In the genomic region with DNA sequence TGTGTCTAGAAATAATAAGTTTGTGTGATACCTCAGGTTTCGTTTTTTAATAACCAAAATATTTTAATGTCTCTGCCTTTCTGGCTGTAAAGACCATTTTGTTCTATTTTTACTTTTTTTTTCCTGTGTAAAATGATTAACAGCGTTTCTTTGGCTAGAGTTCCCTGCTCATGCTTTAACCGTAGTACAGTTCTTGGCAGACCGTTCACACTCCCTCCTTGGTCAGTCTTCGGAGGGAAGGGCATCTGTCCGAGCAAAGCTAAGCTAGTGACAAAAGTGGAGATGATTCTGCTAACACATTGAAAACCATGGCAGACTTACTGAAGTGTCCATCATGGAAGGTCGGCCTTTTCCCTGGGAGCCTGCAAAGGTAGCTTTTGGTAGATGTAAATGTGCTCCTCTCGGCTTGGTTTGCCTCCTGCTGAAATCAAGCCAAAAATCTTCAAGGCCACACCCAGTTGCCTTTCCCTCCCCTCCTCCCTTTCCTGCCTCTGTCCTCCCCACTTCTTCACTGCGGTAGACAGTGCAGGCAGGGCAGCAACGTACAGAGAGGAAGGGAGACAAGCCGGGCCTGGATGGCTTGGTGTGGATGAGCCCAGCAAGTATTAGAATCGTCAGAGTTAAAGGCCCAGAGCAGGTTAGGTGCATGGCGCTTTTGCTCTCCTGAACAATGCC, we compare ENCODE assay signal across 18 mouse cellular contexts.
DNase-seq lines count a peak whose midpoint lies in the region; ATAC-seq lines count a peak whose summit lies in the region.
"Had no signal": no experiment of that assay in that cellular context is flagged by ENCODE, and none has a peak within 500 bp of the region (broad histone marks: within the 10 kb centered on the region; RNA-seq: fewer than 3 reads in every experiment).

No protein-coding gene starts in this region.

- H3K27me3 ChIP-seq in hindbrain, embryonic 12.5 days, result no peaks in the 10 kb centered on the region
- H3K27me3 ChIP-seq in hindbrain, embryonic 11.5 days (ENCODE audit: control insufficient read depth, insufficient read depth, low read length), result no peaks in the 10 kb centered on the region
- H3K27me3 ChIP-seq in midbrain, embryonic 12.5 days, result 0 out of 2 replicates have a peak, but pooled peaks cover 4% of the 10 kb centered on the region
- no peaks in the 10 kb centered on the region for H3K27me3 ChIP-seq in midbrain, embryonic 16.5 days (ENCODE audit: control insufficient read depth, insufficient read depth, low read depth, low read length)
- no peaks in the 10 kb centered on the region for H3K27me3 ChIP-seq in stomach, embryonic 14.5 days (ENCODE audit: control insufficient read depth, insufficient read depth, low read length)
- H3K27me3 ChIP-seq: limb, embryonic 13.5 days; lung, embryonic 15.5 days; Patski had no signal

- 0 out of 2 replicates have a peak overlapping the region, but pooled peaks have one; percentile 57 for H3K27ac ChIP-seq in hindbrain, embryonic 12.5 days
- H3K27ac ChIP-seq in hindbrain, embryonic 11.5 days (ENCODE audit: low read depth, low read length), result no peak overlapping the region
- H3K27ac ChIP-seq in midbrain, embryonic 12.5 days (replicated peaks), result peak overlapping the region; percentile 63
- no peak overlapping the region for H3K27ac ChIP-seq in midbrain, embryonic 16.5 days (ENCODE audit: low read length)
- H3K27ac ChIP-seq in stomach, embryonic 14.5 days (ENCODE audit: low read length), result no peak overlapping the region
- H3K27ac ChIP-seq: heart, adult 2 months; lung, embryonic 15.5 days had no signal

- H3K9ac ChIP-seq in hindbrain, embryonic 12.5 days, result no peak overlapping the region
- no peak overlapping the region for H3K9ac ChIP-seq in hindbrain, embryonic 11.5 days (ENCODE audit: low read depth, low read length)
- H3K9ac ChIP-seq in midbrain, embryonic 12.5 days (replicated peaks), result no peak overlapping the region
- H3K9ac ChIP-seq in midbrain, embryonic 16.5 days (ENCODE audit: low read depth, low read length), result no peak overlapping the region
- H3K9ac ChIP-seq in stomach, embryonic 14.5 days (replicated peaks; ENCODE audit: low read depth, low read length), result no peak overlapping the region
- H3K9ac ChIP-seq: limb, embryonic 13.5 days; lung, embryonic 15.5 days had no signal

- DNase-seq in hindbrain, embryonic 11.5 days (ENCODE audit: low spot score), result no peak
- DNase-seq in adrenal gland, adult 2 months, result peak; percentile 56
- no peak for DNase-seq in retina, embryonic 14.5 days (ENCODE audit: low spot score)
- no peak for DNase-seq in Muller cell, postnatal 12 days (ENCODE audit: inconsistent ontology term)
- DNase-seq: cerebellum, adult 9-10 months; heart, adult 2 months; layer of hippocampus, postnatal 36 days; right cerebral cortex, postnatal 25 days; thymus, postnatal 4 days had no signal

- H3K4me3 ChIP-seq in hindbrain, embryonic 12.5 days, result no peak overlapping the region
- H3K4me3 ChIP-seq in hindbrain, embryonic 11.5 days (ENCODE audit: low read depth, low read length), result no peak overlapping the region
- no peak overlapping the region for H3K4me3 ChIP-seq in midbrain, embryonic 12.5 days
- H3K4me3 ChIP-seq in midbrain, embryonic 16.5 days (ENCODE audit: low read depth, low read length), result no peak overlapping the region
- no peak overlapping the region for H3K4me3 ChIP-seq in stomach, embryonic 14.5 days (ENCODE audit: low read depth, low read length)
- H3K4me3 ChIP-seq: heart, adult 2 months; limb, embryonic 13.5 days; lung, embryonic 15.5 days had no signal

- WGBS in hindbrain, embryonic 12.5 days, result 76% methylated on average over 13 of the region's 13 CpGs
- 82% methylated on average over 12 of the region's 13 CpGs for WGBS in hindbrain, embryonic 11.5 days
- 79% methylated on average over 13 of the region's 13 CpGs for WGBS in midbrain, embryonic 12.5 days
- whole genome bisulfite sequencing in midbrain, embryonic 16.5 days, result 82% methylated on average over 11 of the region's 13 CpGs
- 53% methylated on average over 13 of the region's 13 CpGs for WGBS in stomach, embryonic 14.5 days

- H3K4me2 ChIP-seq in hindbrain, embryonic 12.5 days (replicated peaks), result no peak overlapping the region
- no peak overlapping the region for H3K4me2 ChIP-seq in hindbrain, embryonic 11.5 days (replicated peaks; ENCODE audit: low read depth, low read length)
- no peak overlapping the region for H3K4me2 ChIP-seq in midbrain, embryonic 12.5 days (replicated peaks)
- no peak overlapping the region for H3K4me2 ChIP-seq in midbrain, embryonic 16.5 days (ENCODE audit: low read length)
- H3K4me2 ChIP-seq in stomach, embryonic 14.5 days (replicated peaks; ENCODE audit: low read depth, low read length), result no peak overlapping the region
- H3K4me2 ChIP-seq: limb, embryonic 13.5 days; lung, embryonic 15.5 days had no signal

- 0 out of 2 replicates have a peak, but pooled peaks cover 3% of the 10 kb centered on the region for H3K36me3 ChIP-seq in hindbrain, embryonic 12.5 days
- H3K36me3 ChIP-seq in hindbrain, embryonic 11.5 days (ENCODE audit: control insufficient read depth, insufficient read depth, low read length), result no peaks in the 10 kb centered on the region
- no peaks in the 10 kb centered on the region for H3K36me3 ChIP-seq in midbrain, embryonic 12.5 days
- H3K36me3 ChIP-seq in midbrain, embryonic 16.5 days (ENCODE audit: control insufficient read depth, insufficient read depth, low read length), result no peaks in the 10 kb centered on the region; the same call in 1 of the 2 replicates
- H3K36me3 ChIP-seq in stomach, embryonic 14.5 days (ENCODE audit: control insufficient read depth, insufficient read depth, low read length), result no peaks in the 10 kb centered on the region
- H3K36me3 ChIP-seq: limb, embryonic 13.5 days; lung, embryonic 15.5 days had no signal

- no peak for ATAC-seq in hindbrain, embryonic 12.5 days (ENCODE audit: low FRiP score)
- ATAC-seq in hindbrain, embryonic 11.5 days (ENCODE audit: low FRiP score), result no peak
- ATAC-seq in midbrain, embryonic 12.5 days (ENCODE audit: low FRiP score, low read depth), result no peak
- no peak for ATAC-seq in midbrain, embryonic 16.5 days
- ATAC-seq in stomach, embryonic 14.5 days (ENCODE audit: insufficient number of reproducible peaks, insufficient read depth, low FRiP score, low read depth), result 0 out of 2 replicates have a peak, but pooled peaks have one; percentile 42
- ATAC-seq: CD4-positive, CD25-positive, alpha-beta regulatory T cell, adult 4 months; intestine, postnatal 0 days; Patski had no signal

- no peaks in the 10 kb centered on the region for H3K9me3 ChIP-seq in hindbrain, embryonic 12.5 days (replicated peaks)
- H3K9me3 ChIP-seq in hindbrain, embryonic 11.5 days (ENCODE audit: control insufficient read depth, low read length), result no peaks in the 10 kb centered on the region
- H3K9me3 ChIP-seq in midbrain, embryonic 12.5 days, result no peaks in the 10 kb centered on the region
- H3K9me3 ChIP-seq in midbrain, embryonic 16.5 days (replicated peaks; ENCODE audit: control insufficient read depth, low read length, poor library complexity, severe bottlenecking), result no peaks in the 10 kb centered on the region
- H3K9me3 ChIP-seq in stomach, embryonic 14.5 days (ENCODE audit: control insufficient read depth, low read depth, low read length), result no peaks in the 10 kb centered on the region
- H3K9me3 ChIP-seq: limb, embryonic 13.5 days; lung, embryonic 15.5 days had no signal

- peaks cover 16% of the 10 kb centered on the region for H3K4me1 ChIP-seq in hindbrain, embryonic 12.5 days
- no peaks in the 10 kb centered on the region for H3K4me1 ChIP-seq in hindbrain, embryonic 11.5 days (replicated peaks; ENCODE audit: control insufficient read depth, insufficient read depth, low read length)
- peaks cover 12% of the 10 kb centered on the region for H3K4me1 ChIP-seq in midbrain, embryonic 12.5 days
- peaks cover 5% of the 10 kb centered on the region for H3K4me1 ChIP-seq in midbrain, embryonic 16.5 days (ENCODE audit: control insufficient read depth, insufficient read depth, low read length)
- 0 out of 2 replicates have a peak, but pooled peaks cover 5% of the 10 kb centered on the region for H3K4me1 ChIP-seq in stomach, embryonic 14.5 days (ENCODE audit: control insufficient read depth, insufficient read depth, low read length)

Comparison
In these comparisons a context has a peak if more than half of its experiments do, and no peak if none do; other contexts are left out.
1. H3K27ac ChIP-seq: peak in hindbrain, embryonic 12.5 days (single experiment) and midbrain, embryonic 12.5 days (single experiment); none in hindbrain, embryonic 11.5 days (single experiment), midbrain, embryonic 16.5 days (single experiment) and stomach, embryonic 14.5 days (single experiment).